Comparison of ENCODE assay signal across 19 mouse cellular contexts in genomic region chr7:127648516-127649201, GRCm38 (mm10).
"Had no signal": no experiment of that assay in that cellular context is flagged by ENCODE, and none has a peak within 500 bp of the region (broad histone marks: within the 10 kb centered on the region; RNA-seq: fewer than 3 reads in every experiment).

No protein-coding gene starts in this region.

- H3K36me3 ChIP-seq: limb, embryonic 12.5 days; limb, embryonic 15.5 days; liver, embryonic 12.5 days; liver, embryonic 15.5 days; lung, embryonic 15.5 days; midbrain, embryonic 12.5 days; midbrain, embryonic 15.5 days; neural tube, embryonic 13.5 days; stomach, embryonic 15.5 days had no signal

- H3K4me3 ChIP-seq: left cerebral cortex, adult 2 months; limb, embryonic 12.5 days; limb, embryonic 15.5 days; liver, embryonic 12.5 days; liver, embryonic 15.5 days; lung, embryonic 15.5 days; midbrain, embryonic 12.5 days; midbrain, embryonic 15.5 days; neural tube, embryonic 13.5 days; stomach, embryonic 15.5 days had no signal

- H3K9me3 ChIP-seq: limb, embryonic 12.5 days; limb, embryonic 15.5 days; liver, embryonic 12.5 days; liver, embryonic 15.5 days; lung, embryonic 15.5 days; midbrain, embryonic 12.5 days; midbrain, embryonic 15.5 days; neural tube, embryonic 13.5 days; stomach, embryonic 15.5 days had no signal

- H3K4me1 ChIP-seq: liver, embryonic 15.5 days; midbrain, embryonic 12.5 days had no signal

- H3K9ac ChIP-seq: limb, embryonic 12.5 days; limb, embryonic 15.5 days; liver, embryonic 12.5 days; liver, embryonic 15.5 days; lung, embryonic 15.5 days; midbrain, embryonic 12.5 days; midbrain, embryonic 15.5 days; neural tube, embryonic 13.5 days; stomach, embryonic 15.5 days had no signal

- H3K4me2 ChIP-seq: limb, embryonic 12.5 days; limb, embryonic 15.5 days; liver, embryonic 12.5 days; liver, embryonic 15.5 days; lung, embryonic 15.5 days; midbrain, embryonic 12.5 days; midbrain, embryonic 15.5 days; neural tube, embryonic 13.5 days; stomach, embryonic 15.5 days had no signal

- DNase-seq: kidney, postnatal 10 days; layer of hippocampus, postnatal 36 days; left cerebral cortex, postnatal 4 days; retina, postnatal 1 day; right cerebral cortex, postnatal 4 days; spleen, adult 18-20 months; thymus, postnatal 25 days had no signal

- H3K27me3 ChIP-seq: limb, embryonic 12.5 days; limb, embryonic 15.5 days; lung, embryonic 15.5 days; midbrain, embryonic 15.5 days; neural tube, embryonic 13.5 days; stomach, embryonic 15.5 days had no signal

- ATAC-seq: intestine, embryonic 16.5 days; liver, embryonic 12.5 days; midbrain, embryonic 15.5 days had no signal

- H3K27ac ChIP-seq: left cerebral cortex, adult 2 months; limb, embryonic 12.5 days; limb, embryonic 15.5 days; liver, embryonic 12.5 days; liver, embryonic 15.5 days; lung, embryonic 15.5 days; macrophage; midbrain, embryonic 12.5 days; midbrain, embryonic 15.5 days; neural tube, embryonic 13.5 days; stomach, embryonic 15.5 days had no signal
